Mouse (Mus musculus) layer of hippocampus, postnatal 36 days (tissue): ENCODE data around the gene Pakap. TPM values are rescaled to one million over a fixed set of nuclear protein-coding genes. Genes with fewer than 3 reads are reported as not detected.
A peak's percentile ranks its signal among the peaks of the same experiment; 100 is the strongest.

ENCODE experiments used
- DNase-seq, 2 experiments: peaks; one replicate each; pipeline ENCODE4 v3.0.0; 2022
- total RNA-seq, 2 experiments: library from RNA; stranded (reverse); gene quantifications; 2 replicates each; pipeline ENCODE4 v1.2.3; 2021

The Pakap gene
- total RNA-seq, 2 experiments from 2014 or later, result 18.3 to 23.7 TPM

- no peak for DNase-seq
Observed at GRCm38 (mm10) chr4:57770185-57770823, 202.3 kb downstream of the Pakap start.

DNA sequence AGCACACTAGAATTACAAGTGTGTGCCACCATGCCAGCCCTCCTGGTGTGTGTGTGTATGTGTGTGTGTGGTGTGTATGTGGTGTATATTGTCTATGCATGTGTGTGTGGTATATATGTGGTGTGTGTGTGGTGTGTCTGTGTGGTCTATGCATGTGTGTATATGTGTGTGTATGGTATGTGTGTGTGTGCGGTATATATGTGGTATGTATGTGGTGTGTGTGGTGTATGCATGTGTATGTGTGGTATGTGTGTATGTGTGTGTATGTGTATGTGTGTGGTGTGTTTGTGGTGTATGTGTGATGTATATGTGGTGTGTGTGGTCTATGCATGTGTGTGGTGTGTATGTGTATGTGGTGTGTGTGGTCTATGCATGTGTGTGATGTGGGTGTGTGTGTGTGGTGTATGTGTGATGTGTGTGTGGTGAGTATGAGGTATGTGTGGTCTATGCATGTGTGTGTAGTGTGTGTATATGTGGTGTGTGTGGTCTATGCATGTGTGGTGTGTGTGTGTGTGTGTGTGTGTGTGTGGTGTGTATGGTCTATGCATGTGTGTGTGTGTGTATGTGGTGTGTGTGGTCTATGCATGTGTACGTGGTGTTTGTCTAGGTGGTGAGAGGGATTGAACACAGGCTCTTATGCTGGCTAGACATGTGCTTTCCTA, 203.7 kb downstream of the Pakap start:
- DNase-seq, result no peak

DNA sequence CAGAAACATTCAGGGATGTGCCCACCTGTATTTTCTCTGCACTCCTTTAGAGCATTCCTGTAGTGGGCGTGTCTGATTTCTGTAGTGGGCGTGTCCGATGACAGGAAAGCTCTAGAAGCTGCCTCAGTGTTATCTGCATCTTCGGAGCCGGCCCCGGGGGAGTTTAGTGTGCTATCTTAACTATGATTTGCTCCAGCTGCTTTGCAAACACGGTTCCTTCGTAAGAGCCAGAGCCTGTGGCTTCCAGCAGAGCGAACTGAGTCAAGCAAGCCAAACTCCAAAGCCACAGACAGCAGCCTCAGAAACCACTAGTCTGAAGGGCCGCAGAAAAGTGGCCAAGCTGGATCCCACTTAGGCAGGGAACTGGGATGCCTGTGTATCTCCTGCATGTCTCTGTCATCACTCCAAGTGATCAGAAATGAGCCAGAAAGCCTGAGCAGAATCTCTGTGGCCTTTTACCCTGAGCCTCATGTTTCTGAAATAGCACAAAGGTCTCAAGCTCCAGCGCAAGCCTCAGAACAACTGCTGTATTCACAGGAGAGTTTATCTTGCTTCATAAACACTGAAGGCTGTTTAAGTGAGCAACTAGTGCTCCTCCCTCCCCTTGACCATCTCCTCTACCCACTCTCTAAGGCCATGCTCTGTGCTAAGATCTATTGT, 205.0 kb downstream of the Pakap start:
- DNase-seq, result no peak

GRCm38 (mm10) chr4:57774517-57774916, 206.5 kb downstream of the Pakap start:
- DNase-seq, result no peak

GRCm38 (mm10) chr4:57775582-57775981, 207.6 kb downstream of the Pakap start:
- DNase-seq, result no peak

- no peak for DNase-seq
Observed at GRCm38 (mm10) chr4:57780403-57780802, 212.4 kb downstream of the Pakap start.

DNA sequence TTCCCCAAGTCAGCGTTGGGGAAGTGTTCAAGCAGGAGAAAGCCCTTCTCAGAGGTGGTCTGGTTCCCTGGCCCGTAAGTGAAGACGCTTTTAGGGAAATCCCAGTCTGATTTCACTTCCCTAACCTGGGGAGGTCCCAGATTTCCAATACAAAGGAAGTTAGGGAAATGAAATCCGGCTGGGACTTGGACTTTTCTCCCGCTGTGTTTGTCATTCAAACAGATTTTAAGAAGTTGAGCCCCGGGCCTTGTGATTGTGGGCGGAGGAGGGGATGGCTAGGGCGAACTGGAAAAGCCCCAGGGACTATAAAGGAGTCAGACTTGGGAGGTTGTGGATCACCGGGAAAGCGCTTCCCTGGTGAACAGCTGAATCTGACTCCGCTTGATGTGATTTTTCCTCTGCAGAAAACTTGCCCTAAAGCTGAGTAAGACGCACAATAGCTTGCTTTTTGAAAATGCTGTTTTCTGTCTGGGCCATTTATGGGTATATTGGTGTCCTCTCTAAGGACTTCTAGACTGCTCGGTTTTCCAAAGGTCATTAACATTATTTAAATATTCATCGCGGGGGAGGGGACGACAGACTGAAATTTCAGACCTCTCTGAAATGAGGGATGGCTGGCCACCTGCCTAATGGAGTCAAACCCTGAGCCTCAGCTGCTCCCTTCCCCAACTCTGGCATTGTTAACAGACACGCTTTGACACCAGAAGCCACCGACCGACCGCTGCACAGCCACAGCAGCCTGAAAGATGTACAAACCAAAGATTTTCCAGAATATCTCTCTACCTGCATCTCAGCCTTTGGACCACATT, 213.1 kb downstream of the Pakap start:
- DNase-seq, result no peak

- peak; percentile 39 to 51 for DNase-seq
Observed at GRCm38 (mm10) chr4:57781994-57782393, 214.0 kb downstream of the Pakap start.

- peak in 1 of 2 experiments; percentile 23 for DNase-seq
Observed at GRCm38 (mm10) chr4:57782549-57783390, 214.8 kb downstream of the Pakap start.

GRCm38 (mm10) chr4:57783391-57783770, 215.4 kb downstream of the Pakap start:
- DNase-seq, result no peak

- DNase-seq, result peak in 1 of 2 experiments; percentile 15
Observed at GRCm38 (mm10) chr4:57783853-57784600, 216.0 kb downstream of the Pakap start.

- DNase-seq, result no peak
Observed at GRCm38 (mm10) chr4:57788709-57789108, 220.7 kb downstream of the Pakap start.

DNA sequence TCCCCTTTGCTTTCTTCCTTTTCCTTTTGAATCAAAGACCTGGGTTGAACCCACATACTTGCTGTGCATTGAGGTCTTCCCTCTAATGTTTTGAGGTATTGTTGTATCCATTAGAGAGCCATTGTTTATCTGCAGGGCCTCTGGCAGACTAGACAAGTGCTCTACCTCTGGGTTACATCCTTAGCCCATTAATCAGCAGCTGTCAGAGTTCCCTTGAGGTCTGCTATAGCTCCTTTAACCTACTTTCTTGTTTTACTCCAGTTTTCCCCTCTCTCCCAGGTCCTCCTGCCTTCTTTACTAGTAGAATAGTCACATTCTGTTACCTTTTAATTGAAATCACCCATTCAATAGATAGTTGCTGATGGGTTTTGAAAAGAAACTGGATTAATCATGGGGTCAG, 221.1 kb downstream of the Pakap start:
- DNase-seq, result no peak

DNA sequence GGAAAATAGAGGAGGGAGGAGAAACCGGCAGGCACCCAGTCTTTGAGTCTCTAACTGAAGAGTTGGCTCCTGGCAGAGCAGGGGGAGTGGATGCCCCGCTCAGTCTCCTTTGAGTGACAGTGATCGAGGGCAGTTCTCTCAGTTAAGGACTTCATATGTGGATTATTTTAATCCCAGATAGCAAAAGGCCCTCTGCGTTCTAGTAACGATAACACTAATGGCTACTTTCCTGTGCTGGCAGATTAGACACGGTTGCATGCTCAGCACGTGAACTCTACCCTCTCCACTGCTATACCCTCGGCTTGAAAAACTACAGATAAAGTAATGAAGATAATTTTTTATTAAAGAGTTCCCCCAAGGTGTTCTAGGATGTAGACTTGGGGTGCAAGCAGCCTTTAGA, 226.0 kb downstream of the Pakap start:
- DNase-seq, result no peak

DNA sequence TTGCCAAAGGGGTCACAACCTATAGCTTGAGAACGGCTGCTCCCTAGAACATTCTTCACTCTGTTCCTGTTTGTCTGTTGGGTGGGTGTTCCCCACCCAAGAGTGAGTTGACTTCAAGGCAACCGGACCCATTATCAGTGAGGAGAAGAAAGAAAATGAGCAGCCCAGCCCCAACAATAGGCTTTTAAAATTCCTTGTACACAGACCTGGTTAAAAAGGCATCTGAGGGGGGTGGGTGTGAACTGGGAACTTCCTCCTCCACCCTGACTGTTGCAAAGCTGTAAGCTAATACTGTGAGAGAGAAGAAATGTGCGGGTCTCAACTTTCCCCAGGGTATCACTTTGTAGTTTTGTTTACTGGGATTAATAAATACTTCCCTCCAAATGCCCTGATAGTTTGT, 226.6 kb downstream of the Pakap start:
- DNase-seq, result no peak

- no peak for DNase-seq
Observed at GRCm38 (mm10) chr4:57797548-57798285, 229.7 kb downstream of the Pakap start.

DNA sequence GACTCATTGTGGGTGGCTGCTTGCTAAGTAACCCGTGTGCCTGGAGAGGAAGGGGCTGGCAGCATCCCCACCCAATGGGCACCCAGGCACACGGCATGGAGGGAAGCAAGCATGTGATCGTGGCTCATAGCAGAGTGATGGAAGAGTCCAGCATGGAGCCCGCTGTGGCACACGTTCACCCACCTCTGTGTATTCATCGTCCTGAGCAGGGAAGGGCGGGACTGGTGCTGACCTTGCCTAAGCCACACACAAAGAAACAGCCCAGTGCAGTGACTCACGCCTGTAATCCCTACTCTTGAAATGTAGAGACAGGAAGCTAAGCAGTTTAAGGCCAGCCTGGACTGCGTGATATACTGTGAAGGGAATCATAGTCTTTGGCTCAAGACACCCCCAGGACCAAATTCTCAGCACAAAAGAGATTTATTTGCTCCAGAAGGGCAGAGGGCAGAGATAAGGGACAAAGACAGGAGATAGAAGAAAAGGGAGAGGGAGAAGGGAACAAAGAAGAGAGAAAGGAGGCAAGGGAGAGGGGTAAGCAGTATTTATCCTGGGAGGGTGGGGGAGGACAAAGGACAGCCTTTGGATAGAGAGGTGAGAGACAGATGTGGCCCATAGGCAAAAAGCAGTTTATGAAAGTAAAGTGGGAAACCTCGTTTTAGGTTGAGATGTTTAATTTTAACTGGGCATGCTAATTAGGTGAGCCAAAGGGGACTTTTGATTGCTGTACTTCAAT, 230.5 kb downstream of the Pakap start:
- no peak for DNase-seq

DNA sequence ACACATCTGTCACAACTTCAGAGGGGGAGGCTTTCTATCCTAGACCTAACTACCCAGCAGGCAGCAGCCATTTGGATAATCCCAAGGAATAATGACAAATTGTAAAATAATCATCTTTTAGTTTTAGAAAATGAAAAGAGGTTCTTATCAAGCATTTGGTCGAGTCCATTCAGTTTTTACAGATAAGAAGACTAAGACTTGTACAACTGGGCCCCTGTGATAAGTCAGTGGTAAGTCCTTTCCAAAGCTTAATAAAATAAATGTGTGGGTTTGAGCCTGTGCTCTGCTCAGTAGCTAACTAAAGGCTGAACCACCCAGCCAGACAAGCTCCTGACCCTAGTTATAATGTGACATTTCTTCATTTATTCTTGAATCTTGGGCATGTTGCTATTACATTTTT, 231.3 kb downstream of the Pakap start:
- DNase-seq, result no peak

- no peak for DNase-seq
Observed at GRCm38 (mm10) chr4:57801239-57801638, 233.3 kb downstream of the Pakap start.

- no peak for DNase-seq
Observed at GRCm38 (mm10) chr4:57801986-57802385, 234.0 kb downstream of the Pakap start.
